Mouse (Mus musculus) left cerebral cortex, postnatal 36 days (tissue): ENCODE measurements at regions not wholly inside any gene's neighbourhood (a gene's known extent, or its start where the extent isn't known, plus 50 kb on each side); places are given as distances from the start of the nearest gene placed in this dataset.
A peak's percentile ranks its signal among the peaks of the same experiment; 100 is the strongest.

Source experiments
- DNase-seq, 2 experiments: peaks; one replicate each; pipeline ENCODE4 v3.0.0; 2021 to 2022; ENCODE audit warnings: low spot score in 2 of 2, mixed read lengths in 1 of 2
- intact Hi-C: fragments of 180-260 bp; cut with DNase I; formaldehyde crosslinking; loops from one replicate; pipeline ENCODE4 v1.15.1; 2025

- intact Hi-C loops, result no loop called here
- no peak for DNase-seq
Measured at GRCm38 (mm10) chr3:62985033-62985432, 256.3 kb upstream of the Mme start.

DNA sequence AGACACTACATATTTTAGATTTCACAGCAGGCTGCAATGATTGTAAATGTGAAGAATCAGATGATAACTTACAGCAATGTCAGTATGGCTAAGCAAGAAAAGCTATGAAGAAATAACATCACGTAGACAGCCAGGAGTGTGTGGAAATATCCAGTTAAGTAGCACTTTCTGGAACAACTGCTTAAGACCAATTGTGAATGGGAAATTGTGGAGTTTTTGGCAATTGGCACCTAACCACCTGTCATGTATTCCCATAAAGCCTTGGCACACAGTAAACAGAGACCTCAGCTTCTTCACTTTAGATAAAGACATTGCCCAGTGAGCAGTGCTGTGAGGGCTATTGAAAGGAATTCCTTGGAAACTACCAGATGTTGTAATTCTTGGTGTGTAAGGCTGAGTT is 264.4 kb upstream of the Mme start:
- intact Hi-C loops, result no loop called here
- DNase-seq, result no peak

DNA sequence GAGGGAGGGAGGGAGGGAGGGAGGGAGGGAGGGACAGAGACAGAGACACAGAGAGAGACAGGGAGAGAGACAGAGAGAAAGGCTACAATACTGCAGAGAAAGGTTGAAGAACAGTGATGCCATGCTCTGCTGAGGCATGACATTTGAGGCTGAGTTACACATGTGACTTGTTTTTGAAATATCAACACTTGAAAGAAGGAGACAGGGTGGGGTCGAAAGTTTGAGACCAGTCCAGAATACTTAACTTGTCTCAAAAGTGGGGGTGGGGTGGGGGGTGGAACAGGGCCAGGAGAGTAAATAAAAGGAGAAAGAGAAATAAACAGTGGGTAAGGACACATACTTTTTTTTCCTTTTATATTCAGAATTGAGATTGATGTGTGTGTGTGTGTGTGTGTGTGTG is 278.1 kb upstream of the Mme start:
- no peak for DNase-seq
- intact Hi-C loops, result no loop called here

DNA sequence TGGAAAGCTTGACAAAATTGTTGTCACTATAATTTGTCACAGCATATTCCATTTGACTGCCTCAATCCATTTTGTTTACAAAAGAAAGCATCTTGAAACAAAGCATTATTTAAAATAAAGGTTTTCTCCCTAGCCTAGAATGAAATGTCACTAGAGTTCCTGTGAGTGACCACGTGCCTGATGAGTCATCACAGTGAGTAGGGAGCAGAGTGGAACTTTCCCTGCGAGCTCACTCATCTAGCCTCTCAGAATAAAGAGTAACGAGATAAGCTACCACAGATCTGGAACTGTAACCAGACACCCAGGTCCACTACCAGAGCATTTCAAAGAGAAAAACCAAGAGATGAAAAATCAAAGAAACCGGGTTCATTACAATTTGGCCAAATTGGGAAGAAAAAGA is 278.7 kb upstream of the Mme start:
- no peak for DNase-seq
- intact Hi-C loops, result no loop called here

DNA sequence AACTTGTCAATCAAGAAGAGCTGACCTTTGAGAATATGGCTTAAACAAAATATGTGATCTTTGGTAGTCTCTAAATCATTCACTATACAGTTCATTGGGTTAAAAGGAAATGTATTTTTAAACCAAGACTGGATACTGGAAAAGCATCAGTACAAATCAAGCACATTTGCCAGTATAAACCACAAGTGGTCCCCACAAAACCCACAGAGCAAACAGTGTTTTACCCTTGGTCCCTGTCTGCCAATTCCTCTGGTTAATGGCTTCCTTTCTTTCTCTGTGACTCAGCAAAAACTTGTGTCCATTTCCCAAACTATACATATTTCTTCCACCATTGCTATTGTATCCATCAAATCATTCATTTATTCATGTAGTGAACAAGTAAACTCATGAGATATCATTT is 296.0 kb upstream of the Mme start:
- DNase-seq, result no peak
- intact Hi-C loops, result no loop called here

DNA sequence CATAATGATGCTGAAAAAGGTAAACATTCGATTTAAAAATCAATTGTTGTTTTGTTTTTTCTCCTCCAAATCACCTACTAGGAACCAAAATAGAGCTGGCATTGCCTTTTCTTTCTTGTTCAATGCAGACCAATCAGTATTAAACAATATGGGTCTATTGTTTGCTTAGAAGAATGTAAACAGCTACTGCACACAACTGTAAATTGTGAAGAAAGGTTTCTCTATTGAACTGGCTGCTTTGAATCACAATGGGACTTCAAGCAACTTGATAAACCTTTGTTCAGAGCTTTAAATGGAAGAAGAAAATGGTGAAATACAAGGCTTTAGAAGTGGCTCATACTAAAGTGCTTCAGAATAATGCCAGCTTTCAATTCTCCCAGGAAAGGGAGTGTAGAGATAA is 302.7 kb upstream of the Mme start:
- DNase-seq, result no peak
- intact Hi-C loops, result no loop called here

GRCm38 (mm10) chr3:62924441-62924840 is 316.9 kb upstream of the Mme start:
- DNase-seq, result no peak
- intact Hi-C loops, result loop anchor here (10.0 kb wide), 2 partner anchors 370 to 940 kb away; no protein-coding TSS in a partner anchor

DNA sequence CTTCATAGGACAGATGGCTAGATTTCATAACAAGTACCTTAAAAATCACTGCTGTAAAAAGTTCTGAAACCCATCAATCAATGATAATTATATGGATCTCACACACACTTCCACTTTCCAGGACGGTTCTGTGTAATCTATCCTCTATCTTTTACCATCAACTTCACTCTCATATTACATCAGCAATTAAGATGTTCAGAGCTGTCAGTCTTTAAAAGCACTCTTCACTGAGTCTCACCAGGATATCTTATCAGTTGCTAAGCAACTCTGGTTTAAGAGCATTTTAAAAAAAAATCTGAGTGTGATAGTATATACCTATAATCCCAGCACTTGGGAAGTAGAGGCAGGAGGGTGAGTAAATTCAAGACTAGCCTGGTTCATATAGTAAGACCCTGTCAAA is 312.0 kb upstream of the Gpr149 start:
- DNase-seq, result no peak
- intact Hi-C loops, result no loop called here

DNA sequence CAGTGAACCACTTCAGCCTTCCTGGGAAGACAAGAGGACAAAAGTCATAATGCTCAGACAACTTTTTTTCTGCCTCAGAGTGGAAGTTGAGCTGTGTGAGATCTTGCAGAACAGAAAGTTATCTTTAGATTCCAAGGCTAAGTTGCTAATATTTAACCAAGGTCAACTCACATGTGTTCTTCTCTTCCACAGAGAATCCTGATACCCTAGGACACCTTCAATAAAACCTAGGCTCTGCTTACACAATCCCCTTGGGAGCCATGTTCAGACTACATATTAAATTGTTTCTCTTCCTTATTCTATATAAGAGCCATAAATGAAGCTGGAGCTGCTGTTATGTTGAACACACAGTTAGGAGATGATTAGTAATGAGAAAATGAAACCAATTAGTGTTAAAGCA is 280.2 kb upstream of the Gpr149 start:
- DNase-seq, result no peak
- intact Hi-C loops, result no loop called here

DNA sequence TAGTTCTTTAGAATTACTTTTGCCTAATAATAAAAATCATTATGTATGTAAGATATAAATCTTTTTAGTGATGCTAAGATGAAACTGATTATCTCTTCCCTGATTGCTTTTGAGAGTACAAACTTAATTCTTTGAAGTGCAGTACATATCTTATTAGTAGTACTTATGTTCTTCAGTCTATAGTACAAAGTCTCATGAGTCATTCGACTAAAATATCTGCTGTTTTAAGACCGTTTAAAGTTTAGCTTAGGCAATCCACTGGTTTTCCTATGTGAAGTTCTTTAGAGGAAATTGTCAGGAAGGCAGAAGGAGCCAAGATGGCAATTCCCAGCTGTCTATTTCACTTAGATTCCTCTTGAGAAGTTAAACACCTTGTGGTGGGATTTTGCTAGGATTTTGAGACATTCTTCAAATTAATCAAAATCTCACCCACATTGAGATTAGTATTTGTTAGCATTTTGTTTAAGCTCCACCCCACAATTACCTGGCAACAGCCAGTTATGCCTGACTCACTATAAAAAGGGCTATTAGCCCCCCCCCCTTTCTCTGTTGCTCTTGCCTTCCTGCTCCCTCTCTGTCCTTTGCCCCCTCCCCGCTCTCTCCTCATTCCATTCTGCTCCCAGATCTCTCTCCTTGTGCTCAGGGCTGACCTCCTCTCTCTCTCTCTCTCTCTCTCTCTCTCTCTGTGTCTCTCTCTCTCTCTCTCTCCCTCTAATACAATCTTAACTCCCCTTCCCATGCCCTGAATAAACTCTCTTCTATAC is 277.6 kb upstream of the Gpr149 start:
- intact Hi-C loops, result no loop called here
- DNase-seq, result no peak

DNA sequence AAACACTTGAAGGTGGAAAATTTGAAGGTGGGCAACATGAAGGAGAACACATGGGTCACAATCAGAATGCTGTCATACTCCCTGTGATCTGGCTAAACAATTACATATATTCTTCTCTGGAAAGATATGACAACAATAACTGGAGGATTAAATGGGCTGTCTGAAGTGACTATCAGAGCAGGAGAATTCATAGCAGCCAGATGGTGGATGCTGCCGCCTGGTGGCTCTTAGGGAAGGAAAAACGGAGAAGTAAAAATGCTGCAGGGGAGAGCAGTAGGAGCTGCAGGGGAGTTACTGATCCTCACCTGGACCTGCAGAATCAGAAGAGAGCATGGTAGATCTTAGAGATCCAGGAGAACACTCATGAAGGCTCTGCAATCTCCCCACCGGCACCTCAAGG is 255.8 kb upstream of the Gpr149 start:
- peak; percentile 14 to 22 for DNase-seq
- intact Hi-C loops, result loop anchor here (2.0 kb wide), 1 partner anchor 334 kb away; no protein-coding TSS in a partner anchor

DNA sequence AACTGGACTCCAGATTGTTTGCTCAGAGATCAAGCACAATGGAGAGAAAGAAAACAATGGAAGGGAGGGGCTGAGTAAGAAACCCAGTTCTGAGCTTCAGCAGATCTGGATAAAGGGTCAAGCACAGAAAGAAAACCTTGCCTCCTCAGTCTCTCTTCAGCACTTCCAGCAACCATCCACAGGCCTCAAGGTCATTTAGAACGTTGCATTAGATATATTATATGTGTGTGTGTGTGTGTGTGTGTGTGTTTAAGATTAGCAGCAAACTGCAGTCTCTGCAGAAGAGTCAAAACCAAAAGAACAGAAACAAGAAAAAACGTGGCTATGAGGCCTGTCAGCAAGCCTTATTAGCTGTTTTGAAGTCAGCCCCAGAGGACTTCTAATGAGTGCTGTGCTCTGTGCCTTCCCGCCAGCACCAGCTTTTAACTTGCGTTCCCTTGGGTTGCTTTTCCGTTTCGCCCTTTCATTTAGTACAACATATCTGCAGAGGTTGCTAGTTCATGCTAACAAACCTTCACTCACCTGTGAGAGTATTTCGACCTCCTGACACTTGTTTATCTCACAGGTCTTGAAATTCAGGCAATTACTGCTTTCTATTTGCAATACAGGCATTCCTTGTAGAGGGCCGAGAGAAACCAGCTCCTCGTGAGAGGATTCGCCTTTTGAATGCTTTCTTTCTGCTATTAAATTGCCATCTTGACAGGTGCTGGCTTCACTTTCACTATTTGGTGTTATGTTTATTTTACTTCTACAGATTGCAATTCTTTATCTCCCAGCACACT is 230.9 kb upstream of the Gpr149 start:
- intact Hi-C loops, result no loop called here
- no peak for DNase-seq

GRCm38 (mm10) chr3:62823892-62824291 is 219.0 kb upstream of the Gpr149 start:
- no peak for DNase-seq
- intact Hi-C loops, result no loop called here

GRCm38 (mm10) chr3:62801044-62801443 is 196.1 kb upstream of the Gpr149 start:
- intact Hi-C loops, result no loop called here
- DNase-seq, result no peak

- intact Hi-C loops, result no loop called here
- no peak for DNase-seq
Measured at GRCm38 (mm10) chr3:62786233-62786632, 181.3 kb upstream of the Gpr149 start.
